13 mouse cellular contexts compared by ENCODE assay signal in genomic region chrX:58244544-58244943, GRCm38 (mm10).
"Had no signal": no experiment of that assay in that cellular context is flagged by ENCODE, and none has a peak within 500 bp of the region (broad histone marks: within the 10 kb centered on the region; RNA-seq: fewer than 3 reads in every experiment).

No protein-coding gene starts in this region.

- H3K36me3 ChIP-seq: kidney, embryonic 15.5 days; limb, embryonic 15.5 days; liver, embryonic 12.5 days; lung, embryonic 15.5 days; neural tube, embryonic 13.5 days; stomach, embryonic 15.5 days had no signal

- H3K9me3 ChIP-seq: kidney, embryonic 15.5 days; limb, embryonic 15.5 days; liver, embryonic 12.5 days; lung, embryonic 15.5 days; neural tube, embryonic 13.5 days; stomach, embryonic 15.5 days had no signal

- DNase-seq: kidney, adult 2 months; kidney, postnatal 14 days; lung, postnatal 14 days; midbrain, embryonic 14.5 days; right cerebral cortex, postnatal 14 days; thymus, postnatal 36 days had no signal

- H3K27ac ChIP-seq: kidney, embryonic 15.5 days; limb, embryonic 15.5 days; liver, embryonic 12.5 days; lung, embryonic 15.5 days; neural tube, embryonic 13.5 days; stomach, embryonic 15.5 days had no signal

- H3K4me3 ChIP-seq: kidney, embryonic 15.5 days; limb, embryonic 15.5 days; liver, embryonic 12.5 days; lung, embryonic 15.5 days; neural tube, embryonic 13.5 days; stomach, embryonic 15.5 days had no signal

- H3K9ac ChIP-seq: kidney, embryonic 15.5 days; limb, embryonic 15.5 days; liver, embryonic 12.5 days; lung, embryonic 15.5 days; neural tube, embryonic 13.5 days; stomach, embryonic 15.5 days had no signal

- H3K4me1 ChIP-seq: kidney, embryonic 15.5 days; limb, embryonic 15.5 days; liver, embryonic 12.5 days; lung, embryonic 15.5 days; neural tube, embryonic 13.5 days; stomach, embryonic 15.5 days had no signal

- H3K27me3 ChIP-seq: kidney, embryonic 15.5 days; limb, embryonic 15.5 days; liver, embryonic 12.5 days; lung, embryonic 15.5 days; neural tube, embryonic 13.5 days; stomach, embryonic 15.5 days had no signal

- H3K4me2 ChIP-seq: kidney, embryonic 15.5 days; limb, embryonic 15.5 days; liver, embryonic 12.5 days; lung, embryonic 15.5 days; neural tube, embryonic 13.5 days; stomach, embryonic 15.5 days had no signal

- ATAC-seq: intestine, embryonic 16.5 days; liver, embryonic 12.5 days had no signal
